Mouse (Mus musculus) MEL (cell line): ENCODE results near the gene Synrg.
A peak's percentile ranks its signal among the peaks of the same experiment; 100 is the strongest.

ENCODE experiments used
- BHLHE40 ChIP-seq: IDR thresholded peaks from 2 replicates; pipeline ENCODE4 v1.6.1; 2012; ENCODE audit warnings: low read depth, mild to moderate bottlenecking, inconsistent platforms, low read length, improper control_type of control experiment, borderline replicate concordance
- MEF2A ChIP-seq: IDR thresholded peaks from 2 replicates; pipeline ENCODE4 v1.6.1; 2014; ENCODE audit warnings: low read depth, mild to moderate bottlenecking, inconsistent platforms, low read length, improper control_type of control experiment; ENCODE audit not compliant: poor library complexity, insufficient replicate concordance, severe bottlenecking; ENCODE audit errors: extremely low read depth
- POLR2A ChIP-seq, 2 experiments: IDR thresholded peaks; 2 replicates each; pipeline ENCODE4 v1.6.1; 2011 to 2012; ENCODE audit warnings: low read length in 2 of 2, mild to moderate bottlenecking in 2 of 2, control low read depth in 1 of 2, improper control_type of control experiment in 1 of 2, low read depth in 1 of 2, moderate library complexity in 1 of 2; ENCODE audit not compliant: control insufficient read depth in 1 of 2, insufficient read depth in 1 of 2, poor library complexity in 1 of 2

DNA sequence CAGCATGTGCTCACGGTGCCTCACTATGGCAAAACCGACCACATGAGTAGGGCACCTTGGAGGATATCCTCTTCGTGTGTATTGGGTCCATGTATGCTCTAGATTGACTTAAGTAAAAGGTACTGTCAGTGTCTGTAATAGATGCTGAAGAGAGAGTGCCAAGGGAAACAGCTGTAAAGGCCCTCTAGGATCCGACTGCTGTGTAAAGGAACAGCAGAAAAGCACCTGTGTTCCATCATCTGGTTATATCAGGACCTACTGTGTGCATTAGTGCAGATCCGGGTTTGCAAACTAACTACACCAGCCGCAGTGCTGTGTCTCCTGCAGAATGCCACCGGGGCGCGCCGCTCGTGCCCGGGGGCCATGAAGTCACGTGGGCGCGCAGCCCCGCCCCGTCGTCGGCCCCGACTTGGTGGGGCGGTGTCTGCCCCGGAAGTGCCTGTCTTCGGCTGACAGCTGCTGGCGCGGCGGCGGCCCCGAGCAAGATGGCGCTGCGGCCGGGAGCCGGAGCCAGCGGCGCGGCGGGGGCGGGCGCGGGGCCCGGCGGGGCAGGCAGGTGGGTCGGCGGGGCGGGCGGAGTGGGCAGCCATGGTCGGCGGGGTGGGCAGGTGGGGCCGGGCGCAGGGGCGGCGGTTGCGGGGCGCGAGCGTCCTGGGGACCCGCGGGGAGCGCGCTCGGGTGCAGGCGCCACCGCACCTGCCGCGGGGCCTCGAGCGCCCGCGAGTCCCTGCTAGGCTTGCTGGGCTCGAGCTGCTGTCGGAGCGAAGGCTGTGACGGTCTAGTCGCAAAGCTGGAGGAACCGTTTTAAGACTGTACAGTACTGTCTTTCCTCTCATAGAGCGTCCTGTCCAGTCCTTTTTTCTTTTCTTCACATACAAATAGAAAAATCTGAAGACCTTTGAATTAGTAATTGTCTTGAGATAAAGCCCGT lies at the start of gene Synrg:
- peak; percentile 67; the same call in 1 of the 2 replicates for TF ChIP-seq BHLHE40
- peak; percentile 9; the same call in 1 of the 2 replicates for TF ChIP-seq MEF2A
- peak; percentile 66 to 97 for TF ChIP-seq POLR2A (IDR thresholded peaks at IDR 0.05; ENCODE audit: control insufficient read depth in 1 of 2, insufficient read depth in 1 of 2, low read depth in 1 of 2, low read length in 2 of 2, poor library complexity in 1 of 2)
